Mouse (Mus musculus) cerebellum, adult 9-10 months (tissue): ENCODE measurements around the gene Upk1a.

Experiments used
- DNase-seq: peaks from one replicate; pipeline ENCODE4 v3.0.0; 2022

Upk1a gene

GRCm38 (mm10) chr7:30612654-30613402 lies at the start of gene Upk1a:
Upk1a (minus strand) TSS chr7:30612847.
- no peak for DNase-seq

GRCm38 (mm10) chr7:30649591-30650540 lies 37.2 kb upstream of the Upk1a start, which contains the start of gene Rbm42:
Rbm42 (minus strand) TSS chr7:30650317.
- DNase-seq = peak; percentile 99

GRCm38 (mm10) chr7:30639083-30639482 lies 26.4 kb upstream of the Upk1a start:
- no peak for DNase-seq

GRCm38 (mm10) chr7:30636395-30636794 lies 23.7 kb upstream of the Upk1a start:
- DNase-seq = no peak

DNA sequence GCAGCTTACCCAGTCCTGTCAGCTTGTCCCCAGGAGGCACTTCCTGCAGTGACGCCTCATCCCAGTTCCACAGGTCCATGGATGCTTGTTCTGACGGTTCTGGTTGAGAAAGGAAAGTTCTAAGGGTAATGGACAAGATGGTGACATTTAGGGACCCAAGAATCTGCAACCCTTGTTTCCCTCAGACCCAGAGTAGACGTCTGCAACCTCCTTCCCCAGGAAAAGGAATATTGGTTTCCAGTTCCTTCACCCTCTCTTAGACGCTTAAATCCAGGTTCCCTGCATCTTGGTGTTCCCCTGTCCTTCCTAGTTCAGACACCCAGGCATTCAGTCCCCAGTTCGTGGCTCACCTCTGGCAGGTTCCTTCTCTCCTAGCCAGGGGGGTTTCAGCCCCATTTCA lies 23.1 kb upstream of the Upk1a start, which contains the start of gene Etv2:
TSS of gene Etv2 (minus strand) at position 101 of the 400 bp plus-strand sequence.
- no peak for DNase-seq

DNA sequence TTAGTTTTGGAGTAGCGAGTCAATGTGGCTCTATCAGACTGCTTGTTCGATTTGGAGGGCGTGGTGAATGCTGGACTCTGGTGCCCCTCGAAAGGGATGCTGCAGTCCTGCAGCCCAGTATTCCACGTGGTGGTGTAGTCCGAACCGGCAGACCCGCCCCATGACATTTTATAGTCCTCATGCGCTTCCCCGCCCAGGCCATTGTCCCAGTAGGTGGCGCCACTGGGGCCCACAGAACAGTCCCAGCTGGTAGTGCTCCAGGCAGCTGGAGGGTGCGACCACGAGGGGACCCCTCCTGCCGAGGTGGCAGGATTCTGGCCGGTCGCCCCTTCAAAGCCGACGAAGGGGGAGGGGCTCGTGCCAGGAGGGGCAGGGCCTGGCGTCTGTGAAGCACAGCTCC lies 22.0 kb upstream of the Upk1a start:
- DNase-seq = no peak

- no peak for DNase-seq
These were observed 21.2 kb upstream of the Upk1a start for GRCm38 (mm10) chr7:30633762-30634412.

- no peak for DNase-seq
These were observed 16.4 kb upstream of the Upk1a start for GRCm38 (mm10) chr7:30629013-30629412.

- DNase-seq = no peak
These were observed 14.0 kb upstream of the Upk1a start for GRCm38 (mm10) chr7:30626647-30627046.

DNA sequence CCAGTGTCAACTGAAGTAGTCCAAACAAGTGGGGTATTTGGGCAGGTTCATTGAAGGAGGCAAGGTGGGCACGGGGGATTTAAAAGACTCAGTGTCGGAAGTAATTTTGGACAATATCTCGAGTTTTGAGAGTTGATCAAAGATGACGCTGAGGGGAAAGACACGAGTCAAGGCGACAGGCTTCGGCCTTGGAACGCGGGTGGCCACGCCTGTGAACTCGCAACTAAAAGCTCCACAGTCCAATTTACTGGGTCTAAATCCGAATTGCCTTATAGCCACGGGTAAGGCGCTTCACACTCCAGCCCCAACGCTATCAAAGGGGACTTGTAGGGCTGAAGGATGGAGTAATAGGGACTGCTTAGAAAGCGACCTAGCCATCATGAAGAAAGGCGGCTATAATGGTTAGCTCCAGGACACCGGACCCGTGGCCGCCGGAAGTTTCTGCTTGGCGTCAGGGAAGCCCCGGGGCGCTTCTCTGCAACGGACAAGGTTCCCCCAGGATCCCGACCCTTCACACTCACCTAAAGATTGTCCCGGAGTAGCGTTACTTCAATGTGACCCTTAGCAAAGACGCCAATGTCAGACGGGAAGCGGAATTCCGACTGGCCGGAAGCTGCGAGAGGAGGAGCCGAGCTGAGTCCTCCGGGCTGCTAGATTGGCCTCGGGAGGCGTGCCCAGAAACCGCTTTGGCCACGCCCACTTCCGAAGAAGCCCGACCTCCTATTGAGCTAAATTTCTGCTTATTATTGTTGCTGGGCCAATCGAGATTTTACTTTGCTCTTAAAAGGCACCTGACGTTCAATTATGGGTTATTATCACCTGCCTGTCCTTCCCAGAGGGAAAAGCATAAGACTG lies 13.1 kb upstream of the Upk1a start, which contains the start of gene Cox6b1:
TSS of gene Cox6b1 (minus strand) at position 622 of the 855 bp plus-strand sequence.
- peak; percentile 87 for DNase-seq

GRCm38 (mm10) chr7:30619202-30619601 lies 6.6 kb upstream of the Upk1a start:
- DNase-seq = no peak

- DNase-seq = no peak
These were observed 6.0 kb upstream of the Upk1a start for GRCm38 (mm10) chr7:30618658-30619057.

GRCm38 (mm10) chr7:30615049-30615760 lies 2.6 kb upstream of the Upk1a start:
- DNase-seq = no peak

DNA sequence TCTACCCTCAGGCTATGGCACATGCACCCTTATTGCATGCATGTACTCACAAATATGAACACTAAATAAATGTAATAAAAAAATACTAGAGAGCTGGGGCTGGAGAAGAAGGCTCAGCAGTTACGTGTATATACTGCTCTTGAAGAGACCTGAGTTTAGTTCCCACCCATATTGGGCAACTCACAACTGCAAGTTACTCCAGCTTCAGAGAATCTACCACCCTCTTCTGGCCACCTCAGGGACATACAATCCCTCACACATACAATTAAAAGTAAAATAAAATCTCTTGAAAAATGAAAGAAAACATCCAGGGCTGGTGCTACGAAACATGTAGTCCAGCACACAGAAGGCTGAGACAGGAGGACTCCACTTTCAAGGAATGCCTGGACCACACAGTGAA lies 1.8 kb upstream of the Upk1a start:
- DNase-seq = no peak

DNA sequence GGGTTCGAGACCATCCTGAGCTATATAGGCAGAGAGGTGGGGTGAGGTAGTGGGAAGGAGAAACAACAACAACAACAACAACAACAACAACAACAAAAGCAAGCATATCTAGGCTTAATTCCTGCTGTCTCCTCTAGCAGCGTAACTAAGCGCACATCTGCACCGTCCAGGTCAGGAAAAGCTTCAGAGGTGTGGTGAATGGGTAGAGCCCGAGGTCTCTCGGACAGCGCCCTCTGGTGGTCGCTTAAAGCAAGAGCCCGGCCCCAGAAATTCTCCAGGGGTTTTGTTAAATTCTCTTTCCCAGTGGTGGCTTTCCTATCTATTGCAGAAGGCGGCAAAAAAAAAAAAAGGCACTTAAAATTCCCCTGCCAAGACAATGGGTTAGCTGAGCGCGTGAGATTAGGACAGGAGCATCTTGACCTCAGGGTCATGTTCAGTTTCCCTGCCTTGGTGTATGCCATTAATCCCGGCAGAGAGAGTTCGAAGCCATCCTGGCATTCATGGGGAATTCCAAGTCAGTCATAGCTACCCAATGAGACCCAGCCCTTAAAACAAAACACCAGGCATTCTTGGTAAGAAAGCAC lies 974 bp upstream of the Upk1a start:
- peak; percentile 69 for DNase-seq

- no peak for DNase-seq
These were observed 2.6 kb downstream of the Upk1a start for GRCm38 (mm10) chr7:30610043-30610442.

GRCm38 (mm10) chr7:30608476-30608875 lies 4.2 kb downstream of the Upk1a start:
- no peak for DNase-seq

GRCm38 (mm10) chr7:30607706-30608309 lies 4.8 kb downstream of the Upk1a start:
- no peak for DNase-seq

DNA sequence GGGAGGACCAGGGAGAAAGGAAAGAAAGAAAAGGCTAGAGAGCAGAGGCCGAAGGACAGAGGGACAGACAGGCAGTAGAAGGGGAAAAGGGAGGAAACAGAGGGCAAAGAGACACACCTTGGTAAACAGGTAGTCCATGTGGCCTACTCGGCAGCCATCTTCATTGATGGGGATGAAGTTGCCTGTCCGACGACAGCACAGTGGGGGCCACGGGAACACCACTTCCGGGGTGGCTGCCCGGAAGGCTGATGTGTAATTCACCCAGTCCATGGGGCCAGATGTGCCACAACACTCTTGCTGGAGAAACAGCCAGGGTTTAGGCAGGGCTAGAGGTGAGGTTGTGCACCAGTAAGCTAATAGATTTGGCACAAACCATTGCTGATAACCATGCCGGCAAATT lies 7.7 kb downstream of the Upk1a start:
- no peak for DNase-seq

DNA sequence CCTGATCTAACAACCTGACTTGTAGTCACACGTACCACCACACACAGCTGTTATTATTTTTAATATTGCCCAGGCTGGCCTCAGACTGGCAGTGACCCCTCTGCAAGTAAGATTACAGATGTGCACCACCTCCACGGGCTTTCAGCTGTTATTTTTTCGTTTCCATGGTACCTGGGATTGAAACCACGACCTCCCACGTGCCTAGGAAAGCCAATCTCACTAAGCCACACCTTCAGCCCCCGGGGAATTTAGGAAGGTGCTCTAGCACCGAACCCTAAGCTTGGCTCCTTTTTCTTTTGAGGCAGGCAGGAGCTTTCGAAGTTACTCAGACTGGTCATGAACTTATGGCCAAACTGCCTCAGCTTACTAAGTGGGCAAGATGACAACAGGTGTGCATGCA lies 8.2 kb downstream of the Upk1a start:
- DNase-seq = no peak

DNA sequence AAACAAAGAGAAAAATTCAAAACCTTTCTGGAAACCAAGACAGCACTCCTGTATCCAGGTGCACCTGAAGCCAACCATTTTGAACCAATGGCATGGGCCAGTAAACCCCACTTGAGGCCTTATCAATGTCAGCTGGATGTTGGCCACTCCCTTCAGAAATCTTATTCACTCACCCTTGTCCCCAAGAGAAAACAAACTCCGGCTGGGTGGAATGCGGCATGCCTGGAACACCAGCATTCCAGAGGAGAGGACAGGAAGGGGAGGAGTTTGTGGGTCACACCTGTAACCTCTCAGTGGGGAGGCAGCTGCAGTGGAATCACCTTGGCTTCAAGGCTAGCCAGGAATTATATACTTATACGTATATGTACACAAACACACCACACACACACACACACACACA lies 10.1 kb downstream of the Upk1a start:
- no peak for DNase-seq
